14 mouse cellular contexts compared by ENCODE assay signal in genomic region chr4:134786946-134787345, GRCm38 (mm10). TPM values are rescaled to one million over a fixed set of nuclear protein-coding genes. Genes with fewer than 3 reads are reported as not detected.
DNase-seq lines count a peak whose midpoint lies in the region; ATAC-seq and TF ChIP-seq lines count a peak whose summit lies in the region.
"Had no signal": no experiment of that assay in that cellular context is flagged by ENCODE, and none has a peak within 500 bp of the region (broad histone marks: within the 10 kb centered on the region; RNA-seq: fewer than 3 reads in every experiment).

No protein-coding gene starts in this region.

- TF ChIP-seq EP300 in lung, postnatal 0 days (IDR thresholded peaks at IDR 0.05) = no peak

- H3K4me3 ChIP-seq in lung, postnatal 0 days (ENCODE audit: low read depth, low read length) = no peak overlapping the region
- no peak overlapping the region for H3K4me3 ChIP-seq in G1E (ENCODE audit: low read depth, low read length)
- H3K4me3 ChIP-seq in liver, embryonic 15.5 days (replicated peaks) = no peak overlapping the region
- H3K4me3 ChIP-seq in heart, embryonic 11.5 days (ENCODE audit: low read depth, low read length) = no peak overlapping the region
- H3K4me3 ChIP-seq: forebrain, embryonic 12.5 days; neural tube, embryonic 12.5 days had no signal

- no peaks in the 10 kb centered on the region for H3K9me3 ChIP-seq in lung, postnatal 0 days (ENCODE audit: low read length)
- no peaks in the 10 kb centered on the region for H3K9me3 ChIP-seq in G1E (replicated peaks)
- no peaks in the 10 kb centered on the region for H3K9me3 ChIP-seq in liver, embryonic 15.5 days (replicated peaks)
- no peaks in the 10 kb centered on the region for H3K9me3 ChIP-seq in heart, embryonic 11.5 days (replicated peaks; ENCODE audit: control insufficient read depth, low read length)
- H3K9me3 ChIP-seq: forebrain, embryonic 12.5 days; neural tube, embryonic 12.5 days had no signal

- WGBS in lung, postnatal 0 days = 29% methylated on average over 10 of the region's 10 CpGs
- 6% methylated on average over 10 of the region's 10 CpGs for WGBS in liver, embryonic 15.5 days (ENCODE audit: insufficient replicate concordance)
- WGBS in heart, embryonic 11.5 days (ENCODE audit: insufficient replicate concordance) = 32% methylated on average over 10 of the region's 10 CpGs

- H3K9ac ChIP-seq in lung, postnatal 0 days (replicated peaks; ENCODE audit: low read depth) = no peak overlapping the region
- H3K9ac ChIP-seq in liver, embryonic 15.5 days = no peak overlapping the region
- H3K9ac ChIP-seq in heart, embryonic 11.5 days (ENCODE audit: low read depth, low read length) = no peak overlapping the region
- H3K9ac ChIP-seq: forebrain, embryonic 12.5 days; neural tube, embryonic 12.5 days had no signal

- H3K4me1 ChIP-seq in lung, postnatal 0 days (ENCODE audit: insufficient read depth, low read depth, low read length) = no peaks in the 10 kb centered on the region
- H3K4me1 ChIP-seq in G1E (ENCODE audit: insufficient read depth, low read depth, low read length) = peaks cover 31% of the 10 kb centered on the region
- H3K4me1 ChIP-seq in liver, embryonic 15.5 days (replicated peaks) = peaks cover 25% of the 10 kb centered on the region
- no peaks in the 10 kb centered on the region for H3K4me1 ChIP-seq in heart, embryonic 11.5 days (ENCODE audit: control insufficient read depth, insufficient read depth, low read length)
- H3K4me1 ChIP-seq: neural tube, embryonic 12.5 days had no signal

- ATAC-seq in lung, postnatal 0 days = no peak
- ATAC-seq in G1E (ENCODE audit: extremely low read depth, insufficient number of reproducible peaks, low FRiP score, poor library complexity, severe bottlenecking) = 0 out of 2 replicates have a peak, but pooled peaks have one; percentile 40
- peak; percentile 12; the same call in 1 of the 2 replicates for ATAC-seq in liver, embryonic 15.5 days (ENCODE audit: insufficient read depth)
- no peak for ATAC-seq in heart, embryonic 11.5 days (replicated peaks; ENCODE audit: insufficient number of reproducible peaks, low FRiP score, low TSS enrichment)
- ATAC-seq: hindbrain, embryonic 16.5 days had no signal

- H3K27me3 ChIP-seq in lung, postnatal 0 days (replicated peaks; ENCODE audit: insufficient read depth, low read length) = no peaks in the 10 kb centered on the region
- H3K27me3 ChIP-seq in G1E (ENCODE audit: insufficient read depth, low read length) = peaks cover 16% of the 10 kb centered on the region
- H3K27me3 ChIP-seq in liver, embryonic 15.5 days = no peaks in the 10 kb centered on the region
- H3K27me3 ChIP-seq in heart, embryonic 11.5 days (ENCODE audit: control insufficient read depth, insufficient read depth, low read length) = no peaks in the 10 kb centered on the region
- H3K27me3 ChIP-seq: forebrain, embryonic 12.5 days; neural tube, embryonic 12.5 days had no signal

- H3K36me3 ChIP-seq in lung, postnatal 0 days (ENCODE audit: insufficient read depth, low read length) = no peaks in the 10 kb centered on the region
- H3K36me3 ChIP-seq in G1E (replicated peaks) = no peaks in the 10 kb centered on the region
- H3K36me3 ChIP-seq in liver, embryonic 15.5 days (replicated peaks) = no peaks in the 10 kb centered on the region
- H3K36me3 ChIP-seq in heart, embryonic 11.5 days (ENCODE audit: control insufficient read depth, insufficient read depth, low read length) = no peaks in the 10 kb centered on the region
- H3K36me3 ChIP-seq: forebrain, embryonic 12.5 days; neural tube, embryonic 12.5 days had no signal

- no peak overlapping the region for H3K27ac ChIP-seq in lung, postnatal 0 days (ENCODE audit: low read length)
- H3K27ac ChIP-seq in liver, embryonic 15.5 days (replicated peaks) = no peak overlapping the region
- no peak overlapping the region for H3K27ac ChIP-seq in heart, embryonic 11.5 days (ENCODE audit: low read depth, low read length)
- H3K27ac ChIP-seq: forebrain, embryonic 12.5 days; neural tube, embryonic 12.5 days had no signal

- no peak for TF ChIP-seq CTCF in lung, postnatal 0 days (IDR thresholded peaks at IDR 0.05)
- TF ChIP-seq CTCF in G1E (IDR thresholded peaks at IDR 0.05; ENCODE audit: low read depth, low read length) = no peak

- DNase-seq in lung, postnatal 0 days (ENCODE audit: low spot score) = peak; percentile 19
- DNase-seq in lung, postnatal 25 days (ENCODE audit: low spot score) = no peak
- DNase-seq in G1E (ENCODE audit: low spot score) = no peak
- peak; percentile 72 to 73 for DNase-seq in thymus, postnatal 10 days (ENCODE audit: low spot score in 2 of 2)
- no peak for DNase-seq in gastrocnemius, postnatal 25 days
- no peak for DNase-seq in layer of hippocampus, adult 8-10 months (ENCODE audit: low spot score in 2 of 2)
- DNase-seq: cerebellum, adult 9-10 months; layer of hippocampus, adult 9-11 months; right cerebral cortex, postnatal 4 days had no signal

- no peak overlapping the region for H3K4me2 ChIP-seq in lung, postnatal 0 days (replicated peaks; ENCODE audit: low read depth, low read length)
- peak overlapping the region; percentile 10; the same call in 1 of the 2 replicates for H3K4me2 ChIP-seq in liver, embryonic 15.5 days
- no peak overlapping the region for H3K4me2 ChIP-seq in heart, embryonic 11.5 days
- H3K4me2 ChIP-seq: forebrain, embryonic 12.5 days; neural tube, embryonic 12.5 days had no signal

RNA-seq across cellular contexts. Expression of gene Ldlrap1, which starts 19.1 kb away (rescaled TPM):
- 23.5 and 24.4 TPM in 2 replicates for polyA plus RNA-seq in lung, postnatal 0 days (2015; fragmentation: Nextera tagmentation; extraction: Ambion mirVana)
- total RNA-seq in G1E (2014; fragmentation: Nextera tagmentation) (23.3 and 23.4 TPM in 2 replicates), G1E (2017) (9.4 TPM in 2 replicates)
- polyA plus RNA-seq in G1E (2012) = 12.8 and 14.6 TPM in 2 replicates
- 21.8 and 22.4 TPM in 2 replicates for polyA plus RNA-seq in liver, embryonic 15.5 days (2015; fragmentation: Nextera tagmentation; extraction: Ambion mirVana)
- total RNA-seq in gastrocnemius, postnatal 25 days (2021) = 1 to 10 TPM; 3.2 to 5.0 TPM
- polyA plus RNA-seq in heart, embryonic 11.5 days (2014; fragmentation: Nextera tagmentation; extraction: Ambion mirVana) = 11.4 and 13.5 TPM in 2 replicates
- 1 to 10 TPM; 1.9 to 4.8 (median 3.0) TPM for total RNA-seq in layer of hippocampus, adult 8-10 months (2022)

Comparison
In these comparisons a context has a peak if more than half of its experiments do, and no peak if none do; other contexts are left out.
1. DNase-seq: peak in lung, postnatal 0 days (single experiment) and thymus, postnatal 10 days (2 of 2); none in lung, postnatal 25 days (single experiment), G1E (single experiment), gastrocnemius, postnatal 25 days (single experiment) and layer of hippocampus, adult 8-10 months (0 of 2).
2. ATAC-seq: peak in G1E (single experiment) and liver, embryonic 15.5 days (single experiment); none in lung, postnatal 0 days (single experiment) and heart, embryonic 11.5 days (single experiment).